Mouse (Mus musculus): ENCODE measurements around the gene Wdr82. TPM values are rescaled to one million over a fixed set of nuclear protein-coding genes. Genes with fewer than 3 reads are reported as not detected.
A peak's percentile ranks its signal among the peaks of the same experiment; 100 is the strongest.

Wdr82 gene
- 38.1 and 41.2 TPM in 2 replicates for polyA plus RNA-seq (2016; fragmentation: Nextera tagmentation; extraction: Ambion mirVana)

- H3K27ac ChIP-seq = peak within 1 kb of the TSS; percentile 97
- H3K9me3 ChIP-seq = no peaks in the 10 kb centered on the region
- no peaks in the 10 kb centered on the region for H3K27me3 ChIP-seq
- peaks cover 38% of the 10 kb centered on the region for H3K4me1 ChIP-seq
- under 1% methylated on average over 79 of the region's 81 CpGs for WGBS
- H3K4me2 ChIP-seq = peak within 1 kb of the TSS; percentile 75
- peak within 1 kb of the TSS; percentile 83 for H3K9ac ChIP-seq
- H3K36me3 ChIP-seq (replicated peaks) = no peaks in the 10 kb centered on the region
- ATAC-seq (ENCODE audit: low FRiP score) = peak; percentile 93
- peak within 1 kb of the TSS; percentile 92 for H3K4me3 ChIP-seq (replicated peaks)
These were observed at the start of gene Wdr82 for GRCm38 (mm10) chr9:106170556-106171345. TSS of gene Wdr82 (plus strand) at chr9:106170928.

- no peak overlapping the region for H3K27ac ChIP-seq
- no peaks in the 10 kb centered on the region for H3K36me3 ChIP-seq (replicated peaks)
- H3K4me2 ChIP-seq = no peak overlapping the region
- WGBS = 49% methylated on average over 4 of the region's 4 CpGs
- no peak for ATAC-seq (ENCODE audit: low FRiP score)
- no peak overlapping the region for H3K4me3 ChIP-seq (replicated peaks)
- H3K9me3 ChIP-seq = no peaks in the 10 kb centered on the region
- no peak overlapping the region for H3K9ac ChIP-seq
- peaks cover 33% of the 10 kb centered on the region for H3K4me1 ChIP-seq
- no peaks in the 10 kb centered on the region for H3K27me3 ChIP-seq
These were observed 47.1 kb upstream of the Wdr82 start for GRCm38 (mm10) chr9:106123599-106123998.

- peak overlapping the region; percentile 30 for H3K4me2 ChIP-seq
- H3K9me3 ChIP-seq = no peaks in the 10 kb centered on the region
- no peaks in the 10 kb centered on the region for H3K36me3 ChIP-seq (replicated peaks)
- H3K4me1 ChIP-seq = peaks cover 33% of the 10 kb centered on the region
- ATAC-seq (ENCODE audit: low FRiP score) = peak; percentile 97
- H3K9ac ChIP-seq = peak overlapping the region; percentile 5; the same call in 1 of the 2 replicates
- H3K27ac ChIP-seq = peak overlapping the region; percentile 96
- WGBS = 5% methylated on average over 2 of the region's 2 CpGs
- H3K4me3 ChIP-seq (replicated peaks) = no peak overlapping the region
- H3K27me3 ChIP-seq = no peaks in the 10 kb centered on the region
These were observed 43.9 kb upstream of the Wdr82 start for GRCm38 (mm10) chr9:106126786-106127251.

- H3K4me2 ChIP-seq = no peak overlapping the region
- no peak overlapping the region for H3K4me3 ChIP-seq (replicated peaks)
- peaks cover 4% of the 10 kb centered on the region; the same call in 1 of the 2 replicates for H3K27me3 ChIP-seq
- H3K4me1 ChIP-seq = peaks cover 30% of the 10 kb centered on the region
- 0 out of 2 replicates have a peak overlapping the region, but pooled peaks have one; percentile 56 for H3K27ac ChIP-seq
- WGBS = 89% methylated on average over 2 of the region's 2 CpGs
- H3K9ac ChIP-seq = no peak overlapping the region
- no peaks in the 10 kb centered on the region for H3K9me3 ChIP-seq
- ATAC-seq (ENCODE audit: low FRiP score) = no peak
- no peaks in the 10 kb centered on the region for H3K36me3 ChIP-seq (replicated peaks)
These were observed 41.7 kb upstream of the Wdr82 start for GRCm38 (mm10) chr9:106129072-106129471.

- Histone ChIP-seq H3K4me2 (no peak overlapping the region), H3K4me3 (replicated peaks) (no peak overlapping the region), H3K4me1 (peaks cover 30% of the 10 kb centered on the region), H3K27ac (no peak overlapping the region), H3K27me3 (peaks cover 8% of the 10 kb centered on the region; the same call in 1 of the 2 replicates), H3K36me3 (replicated peaks) (no peaks in the 10 kb centered on the region), H3K9me3 (no peaks in the 10 kb centered on the region), H3K9ac (no peak overlapping the region)
- WGBS = 87% methylated on average over 7 of the region's 7 CpGs
- ATAC-seq (ENCODE audit: low FRiP score) = no peak
These were observed 40.5 kb upstream of the Wdr82 start for GRCm38 (mm10) chr9:106130250-106130649.

GRCm38 (mm10) chr9:106137671-106138216 is 33.0 kb upstream of the Wdr82 start:
- Histone ChIP-seq H3K4me3 (replicated peaks) (no peak overlapping the region), H3K4me2 (no peak overlapping the region), H3K27me3 (peaks cover 52% of the 10 kb centered on the region), H3K9me3 (no peaks in the 10 kb centered on the region), H3K9ac (no peak overlapping the region), H3K36me3 (replicated peaks) (no peaks in the 10 kb centered on the region), H3K4me1 (peaks cover 22% of the 10 kb centered on the region), H3K27ac (no peak overlapping the region)
- no peak for ATAC-seq (ENCODE audit: low FRiP score)
- 36% methylated on average over 10 of the region's 10 CpGs for WGBS

GRCm38 (mm10) chr9:106139763-106140162 is 31.0 kb upstream of the Wdr82 start:
- no peak overlapping the region for H3K9ac ChIP-seq
- H3K4me3 ChIP-seq (replicated peaks) = no peak overlapping the region
- H3K4me1 ChIP-seq = peaks cover 28% of the 10 kb centered on the region
- peaks cover 57% of the 10 kb centered on the region for H3K27me3 ChIP-seq
- no peaks in the 10 kb centered on the region for H3K36me3 ChIP-seq (replicated peaks)
- H3K9me3 ChIP-seq = no peaks in the 10 kb centered on the region
- H3K4me2 ChIP-seq = no peak overlapping the region; the same call in 1 of the 2 replicates
- ATAC-seq (ENCODE audit: low FRiP score) = peak; percentile 78
- peak overlapping the region; percentile 59; the same call in 1 of the 2 replicates for H3K27ac ChIP-seq
- 24% methylated on average over 10 of the region's 10 CpGs for WGBS

GRCm38 (mm10) chr9:106141955-106142354 is 28.8 kb upstream of the Wdr82 start:
- Histone ChIP-seq H3K4me3 (replicated peaks) (no peak overlapping the region), H3K4me2 (no peak overlapping the region), H3K9me3 (no peaks in the 10 kb centered on the region), H3K4me1 (peaks cover 30% of the 10 kb centered on the region), H3K36me3 (replicated peaks) (no peaks in the 10 kb centered on the region), H3K9ac (no peak overlapping the region), H3K27me3 (peaks cover 72% of the 10 kb centered on the region), H3K27ac (no peak overlapping the region)
- WGBS = 80% methylated on average over 12 of the region's 12 CpGs
- no peak for ATAC-seq (ENCODE audit: low FRiP score)

- Histone ChIP-seq H3K9me3 (no peaks in the 10 kb centered on the region), H3K36me3 (replicated peaks) (no peaks in the 10 kb centered on the region), H3K27ac (0 out of 2 replicates have a peak overlapping the region, but pooled peaks have one; percentile 25), H3K4me3 (replicated peaks) (no peak overlapping the region), H3K4me1 (peaks cover 43% of the 10 kb centered on the region), H3K27me3 (peaks cover 66% of the 10 kb centered on the region), H3K9ac (no peak overlapping the region), H3K4me2 (no peak overlapping the region)
- 38% methylated on average over 7 of the region's 7 CpGs for WGBS
- ATAC-seq (ENCODE audit: low FRiP score) = no peak; the same call in 1 of the 2 replicates
These were observed 26.6 kb upstream of the Wdr82 start for GRCm38 (mm10) chr9:106144176-106144575.

GRCm38 (mm10) chr9:106145582-106145981 is 25.1 kb upstream of the Wdr82 start:
- no peak overlapping the region for H3K4me3 ChIP-seq (replicated peaks)
- no peak overlapping the region for H3K9ac ChIP-seq
- H3K4me1 ChIP-seq = peaks cover 45% of the 10 kb centered on the region
- no peak overlapping the region for H3K4me2 ChIP-seq
- 86% methylated on average over 2 of the region's 2 CpGs for WGBS
- H3K27ac ChIP-seq = no peak overlapping the region
- H3K36me3 ChIP-seq (replicated peaks) = no peaks in the 10 kb centered on the region
- H3K9me3 ChIP-seq = no peaks in the 10 kb centered on the region
- H3K27me3 ChIP-seq = peaks cover 74% of the 10 kb centered on the region
- no peak for ATAC-seq (ENCODE audit: low FRiP score)

GRCm38 (mm10) chr9:106147281-106147680 is 23.4 kb upstream of the Wdr82 start:
- peaks cover 14% of the 10 kb centered on the region for H3K36me3 ChIP-seq (replicated peaks)
- H3K4me2 ChIP-seq = peak overlapping the region; percentile 69
- no peak for ATAC-seq (ENCODE audit: low FRiP score)
- 31% methylated on average over 5 of the region's 5 CpGs for WGBS
- H3K4me3 ChIP-seq (replicated peaks) = peak overlapping the region; percentile 71
- peak overlapping the region; percentile 90 for H3K9ac ChIP-seq
- H3K27me3 ChIP-seq = peaks cover 57% of the 10 kb centered on the region
- H3K9me3 ChIP-seq = no peaks in the 10 kb centered on the region
- peaks cover 47% of the 10 kb centered on the region for H3K4me1 ChIP-seq
- H3K27ac ChIP-seq = peak overlapping the region; percentile 89

- 3% methylated on average over 10 of the region's 10 CpGs for WGBS
- Histone ChIP-seq H3K36me3 (replicated peaks) (peaks cover 20% of the 10 kb centered on the region), H3K9ac (peak overlapping the region; percentile 90), H3K4me1 (peaks cover 48% of the 10 kb centered on the region), H3K27ac (peak overlapping the region; percentile 89), H3K4me3 (replicated peaks) (peak overlapping the region; percentile 71), H3K4me2 (peak overlapping the region; percentile 69), H3K27me3 (peaks cover 52% of the 10 kb centered on the region), H3K9me3 (no peaks in the 10 kb centered on the region)
- ATAC-seq (ENCODE audit: low FRiP score) = peak; percentile 50
These were observed 22.8 kb upstream of the Wdr82 start for GRCm38 (mm10) chr9:106147851-106148431.

All from forebrain, embryonic 12.5 days (tissue).